Mouse (Mus musculus) hindbrain, embryonic 12.5 days (tissue): ENCODE measurements around the gene Slc7a11. TPM values are rescaled to one million over a fixed set of nuclear protein-coding genes. Genes with fewer than 3 reads are reported as not detected.
A peak's percentile ranks its signal among the peaks of the same experiment; 100 is the strongest.

Experiments
- ATAC-seq: fragments of 200-750 bp; cut with Nextera tagmentation; 2 replicates; pipeline ENCODE4 v1.8.0; 2017; ENCODE audit warnings: moderate TSS enrichment; ENCODE audit not compliant: low FRiP score
- H3K27ac ChIP-seq: fragments of 300-500 bp; sonication (generic); 2 replicates; pipeline ENCODE4 v1.5.1; 2016; ENCODE audit warnings: mild to moderate bottlenecking
- H3K27me3 ChIP-seq: fragments of 300-500 bp; sonication (generic); 2 replicates; pipeline ENCODE4 v1.6.1; 2016; ENCODE audit warnings: mild to moderate bottlenecking
- H3K36me3 ChIP-seq: fragments of 300-500 bp; sonication (generic); 2 replicates; pipeline ENCODE4 v1.6.1; 2016; ENCODE audit warnings: mild to moderate bottlenecking
- H3K4me1 ChIP-seq: fragments of 300-500 bp; sonication (generic); 2 replicates; pipeline ENCODE4 v1.6.1; 2016
- H3K4me2 ChIP-seq: fragments of 300-500 bp; sonication (generic); replicated peaks from 2 replicates; pipeline ENCODE4 v1.6.1; 2016; ENCODE audit warnings: mild to moderate bottlenecking
- H3K4me3 ChIP-seq: fragments of 300-500 bp; sonication (generic); 2 replicates; pipeline ENCODE4 v1.5.1; 2016; ENCODE audit warnings: mild to moderate bottlenecking
- H3K9ac ChIP-seq: fragments of 300-500 bp; sonication (generic); 2 replicates; pipeline ENCODE4 v1.6.1; 2016; ENCODE audit warnings: mild to moderate bottlenecking, moderate library complexity
- H3K9me3 ChIP-seq: fragments of 300-500 bp; sonication (generic); replicated peaks from 2 replicates; pipeline ENCODE4 v1.6.1; 2016; ENCODE audit warnings: mild to moderate bottlenecking
- WGBS: fragments of 180-500 bp; shearing (Covaris S2); methylation state at CpG from one replicate; pipeline ENCODE4 v1.1.7; 2016; 5-methylcytosine and 5-hydroxymethylcytosine counted together
- polyA plus RNA-seq: library from polyadenylated mRNA; unstranded; fragments of >200 nt; fragmentation: Nextera tagmentation; extraction: Ambion mirVana; gene quantifications from 2 replicates; pipeline ENCODE4 v1.2.1, GENCODE M21; 2016

Slc7a11 gene
- polyA plus RNA-seq, 1 experiment from 2014 or later: 1.3 TPM

GRCm38 (mm10) chr3:50387280-50387679 is 56.1 kb downstream of the Slc7a11 start:
- 0 out of 2 replicates have a peak, but pooled peaks cover 4% of the 10 kb centered on the region for H3K9me3 ChIP-seq
- H3K4me2 ChIP-seq: no peak overlapping the region
- H3K4me1 ChIP-seq: peaks cover 9% of the 10 kb centered on the region; the same call in 1 of the 2 replicates
- H3K27ac ChIP-seq: no peak overlapping the region
- WGBS: 23% methylated on average over 3 of the region's 4 CpGs
- no peaks in the 10 kb centered on the region for H3K36me3 ChIP-seq
- no peak overlapping the region for H3K9ac ChIP-seq
- no peak overlapping the region for H3K4me3 ChIP-seq
- ATAC-seq: no peak
- H3K27me3 ChIP-seq: no peaks in the 10 kb centered on the region

GRCm38 (mm10) chr3:50386561-50387221 is 56.7 kb downstream of the Slc7a11 start:
- Histone ChIP-seq H3K27me3 (no peaks in the 10 kb centered on the region), H3K36me3 (no peaks in the 10 kb centered on the region), H3K4me2 (no peak overlapping the region), H3K9ac (no peak overlapping the region), H3K4me1 (peaks cover 12% of the 10 kb centered on the region; the same call in 1 of the 2 replicates), H3K27ac (no peak overlapping the region), H3K4me3 (no peak overlapping the region), H3K9me3 (0 out of 2 replicates have a peak, but pooled peaks cover 4% of the 10 kb centered on the region)
- peak; percentile 30; the same call in 1 of the 2 replicates for ATAC-seq
- 63% methylated on average over 5 of the region's 5 CpGs for WGBS

- no peak overlapping the region for H3K4me2 ChIP-seq
- H3K27ac ChIP-seq: no peak overlapping the region
- H3K4me3 ChIP-seq: no peak overlapping the region
- WGBS: 33% methylated on average over 6 of the region's 6 CpGs
- ATAC-seq: no peak
- 0 out of 2 replicates have a peak, but pooled peaks cover 4% of the 10 kb centered on the region for H3K9me3 ChIP-seq
- no peaks in the 10 kb centered on the region for H3K36me3 ChIP-seq
- H3K27me3 ChIP-seq: no peaks in the 10 kb centered on the region
- peaks cover 12% of the 10 kb centered on the region; the same call in 1 of the 2 replicates for H3K4me1 ChIP-seq
- H3K9ac ChIP-seq: no peak overlapping the region
Measured at GRCm38 (mm10) chr3:50386066-50386465, 57.3 kb downstream of the Slc7a11 start.

GRCm38 (mm10) chr3:50382729-50383128 is 60.7 kb downstream of the Slc7a11 start:
- 28% methylated on average over 5 of the region's 5 CpGs for WGBS
- Histone ChIP-seq H3K9ac (no peak overlapping the region), H3K9me3 (no peaks in the 10 kb centered on the region), H3K36me3 (no peaks in the 10 kb centered on the region), H3K4me2 (peak overlapping the region; percentile 46; the same call in 1 of the 2 replicates), H3K27ac (no peak overlapping the region), H3K4me1 (peaks cover 12% of the 10 kb centered on the region; the same call in 1 of the 2 replicates), H3K4me3 (no peak overlapping the region), H3K27me3 (no peaks in the 10 kb centered on the region)
- ATAC-seq: 0 out of 2 replicates have a peak, but pooled peaks have one; percentile 46

- H3K27ac ChIP-seq: no peak overlapping the region; the same call in 1 of the 2 replicates
- no peaks in the 10 kb centered on the region for H3K36me3 ChIP-seq
- no peaks in the 10 kb centered on the region for H3K9me3 ChIP-seq
- no peaks in the 10 kb centered on the region for H3K27me3 ChIP-seq
- H3K4me2 ChIP-seq: peak overlapping the region; percentile 46
- no peak overlapping the region for H3K9ac ChIP-seq
- ATAC-seq: peak; percentile 68; the same call in 1 of the 2 replicates
- WGBS: 40% methylated on average over 22 of the region's 22 CpGs
- H3K4me3 ChIP-seq: peak overlapping the region; percentile 30
- peaks cover 12% of the 10 kb centered on the region; the same call in 1 of the 2 replicates for H3K4me1 ChIP-seq
Measured at GRCm38 (mm10) chr3:50381861-50382693, 61.3 kb downstream of the Slc7a11 start.

- peak; percentile 78 for ATAC-seq
- no peak overlapping the region for H3K27ac ChIP-seq
- 22% methylated on average over 10 of the region's 10 CpGs for WGBS
- peak overlapping the region; percentile 30 for H3K4me3 ChIP-seq
- H3K4me1 ChIP-seq: peaks cover 8% of the 10 kb centered on the region; the same call in 1 of the 2 replicates
- no peaks in the 10 kb centered on the region for H3K27me3 ChIP-seq
- no peaks in the 10 kb centered on the region for H3K36me3 ChIP-seq
- no peak overlapping the region for H3K9ac ChIP-seq
- no peaks in the 10 kb centered on the region for H3K9me3 ChIP-seq
- H3K4me2 ChIP-seq: peak overlapping the region; percentile 46
Measured at GRCm38 (mm10) chr3:50381160-50381860, 62.1 kb downstream of the Slc7a11 start.

GRCm38 (mm10) chr3:50379942-50380341 is 63.5 kb downstream of the Slc7a11 start:
- Histone ChIP-seq H3K4me1 (peaks cover 8% of the 10 kb centered on the region; the same call in 1 of the 2 replicates), H3K36me3 (no peaks in the 10 kb centered on the region), H3K4me3 (no peak overlapping the region), H3K9ac (no peak overlapping the region), H3K27me3 (no peaks in the 10 kb centered on the region), H3K9me3 (no peaks in the 10 kb centered on the region), H3K27ac (no peak overlapping the region), H3K4me2 (no peak overlapping the region)
- no peak for ATAC-seq
- 70% methylated on average over 8 of the region's 8 CpGs for WGBS

GRCm38 (mm10) chr3:50375477-50375876 is 67.9 kb downstream of the Slc7a11 start:
- Histone ChIP-seq H3K4me2 (no peak overlapping the region), H3K4me1 (no peaks in the 10 kb centered on the region), H3K9ac (no peak overlapping the region), H3K36me3 (no peaks in the 10 kb centered on the region), H3K27me3 (no peaks in the 10 kb centered on the region), H3K9me3 (no peaks in the 10 kb centered on the region), H3K27ac (no peak overlapping the region), H3K4me3 (no peak overlapping the region)
- ATAC-seq: no peak

GRCm38 (mm10) chr3:50369791-50370190 is 73.6 kb downstream of the Slc7a11 start:
- Histone ChIP-seq H3K9ac (no peak overlapping the region), H3K27me3 (no peaks in the 10 kb centered on the region), H3K36me3 (no peaks in the 10 kb centered on the region), H3K4me3 (no peak overlapping the region), H3K27ac (no peak overlapping the region), H3K4me2 (no peak overlapping the region), H3K4me1 (no peaks in the 10 kb centered on the region), H3K9me3 (no peaks in the 10 kb centered on the region)
- 91% methylated on average over 6 of the region's 6 CpGs for WGBS
- no peak for ATAC-seq

- no peak for ATAC-seq
- Histone ChIP-seq H3K9ac (no peak overlapping the region), H3K27ac (no peak overlapping the region), H3K4me1 (no peaks in the 10 kb centered on the region), H3K9me3 (no peaks in the 10 kb centered on the region), H3K36me3 (no peaks in the 10 kb centered on the region), H3K27me3 (no peaks in the 10 kb centered on the region), H3K4me3 (no peak overlapping the region), H3K4me2 (no peak overlapping the region)
- WGBS: 65% methylated on average over 3 of the region's 3 CpGs
Measured at GRCm38 (mm10) chr3:50367175-50367574, 76.2 kb downstream of the Slc7a11 start.

- Histone ChIP-seq H3K4me2 (no peak overlapping the region), H3K9me3 (no peaks in the 10 kb centered on the region), H3K27ac (no peak overlapping the region), H3K27me3 (no peaks in the 10 kb centered on the region), H3K9ac (no peak overlapping the region), H3K4me3 (no peak overlapping the region), H3K4me1 (no peaks in the 10 kb centered on the region), H3K36me3 (no peaks in the 10 kb centered on the region)
- ATAC-seq: no peak
- WGBS: 78% methylated on average over 3 of the region's 3 CpGs
Measured at GRCm38 (mm10) chr3:50363659-50364058, 79.8 kb downstream of the Slc7a11 start.

GRCm38 (mm10) chr3:50347081-50347480 is 96.3 kb downstream of the Slc7a11 start:
- H3K9ac ChIP-seq: no peak overlapping the region
- 78% methylated on average over 1 of the region's 1 CpGs for WGBS
- H3K4me3 ChIP-seq: no peak overlapping the region
- no peak overlapping the region for H3K27ac ChIP-seq
- no peak for ATAC-seq
- H3K9me3 ChIP-seq: no peaks in the 10 kb centered on the region
- no peak overlapping the region for H3K4me2 ChIP-seq
- H3K4me1 ChIP-seq: no peaks in the 10 kb centered on the region
- H3K36me3 ChIP-seq: no peaks in the 10 kb centered on the region
- H3K27me3 ChIP-seq: no peaks in the 10 kb centered on the region
